Mouse (Mus musculus): Measurements from ENCODE around the gene Lingo3.

Gene Lingo3

DNA sequence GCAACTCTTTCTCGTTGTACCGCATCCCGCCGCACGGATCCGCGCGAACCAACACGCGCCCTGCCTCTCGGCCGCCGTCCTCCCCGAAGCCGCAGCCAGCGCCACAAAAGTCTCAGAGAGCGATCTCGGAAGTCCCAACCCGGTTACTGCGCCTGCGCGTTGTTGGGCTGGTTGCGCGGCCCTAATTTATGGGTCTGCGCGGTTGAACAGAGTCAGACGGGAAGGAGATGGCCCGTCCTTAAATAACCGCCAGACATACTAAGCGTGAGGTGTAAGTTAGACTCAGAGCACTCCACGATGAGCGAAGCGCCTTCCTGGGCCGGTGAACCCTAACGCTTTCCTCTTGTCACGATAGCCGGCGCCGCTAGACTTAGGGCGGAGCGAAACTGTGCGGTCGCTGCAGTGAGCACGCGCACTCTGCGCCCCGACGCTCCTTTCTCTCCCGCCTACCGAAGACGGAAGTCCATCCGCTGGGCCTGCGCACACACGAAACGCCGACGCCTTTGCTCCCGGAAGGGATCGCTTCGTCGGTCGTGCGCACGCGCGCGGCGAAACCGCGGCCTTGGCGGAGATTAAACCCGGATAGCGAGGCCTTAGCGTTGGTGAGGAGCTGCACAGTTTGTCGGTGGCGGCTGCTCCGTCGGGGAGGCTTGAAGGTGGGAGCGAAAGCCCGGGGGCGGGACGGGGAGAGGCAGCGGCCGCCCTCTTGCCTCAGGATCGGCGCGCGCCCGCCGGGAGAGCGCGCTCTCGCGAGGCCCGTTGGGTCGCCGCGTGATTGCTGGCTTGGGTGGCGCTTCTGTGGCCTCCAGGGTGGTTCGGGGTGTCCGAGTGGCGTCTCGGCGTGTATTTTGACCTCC lies 45.5 kb downstream of the Lingo3 start, which contains the start of the genes Sf3a2 and Plekhj1:
Gene Sf3a2 (plus strand): TSS at position 49 of the 857 bp plus-strand sequence.
Gene Plekhj1 (minus strand): TSS at position 477 of the 857 bp plus-strand sequence.
- peak; percentile 96 for DNase-seq

- peak; percentile 81 for DNase-seq
Measured at GRCm38 (mm10) chr10:80797186-80798149, 46.4 kb downstream of the Lingo3 start.

DNA sequence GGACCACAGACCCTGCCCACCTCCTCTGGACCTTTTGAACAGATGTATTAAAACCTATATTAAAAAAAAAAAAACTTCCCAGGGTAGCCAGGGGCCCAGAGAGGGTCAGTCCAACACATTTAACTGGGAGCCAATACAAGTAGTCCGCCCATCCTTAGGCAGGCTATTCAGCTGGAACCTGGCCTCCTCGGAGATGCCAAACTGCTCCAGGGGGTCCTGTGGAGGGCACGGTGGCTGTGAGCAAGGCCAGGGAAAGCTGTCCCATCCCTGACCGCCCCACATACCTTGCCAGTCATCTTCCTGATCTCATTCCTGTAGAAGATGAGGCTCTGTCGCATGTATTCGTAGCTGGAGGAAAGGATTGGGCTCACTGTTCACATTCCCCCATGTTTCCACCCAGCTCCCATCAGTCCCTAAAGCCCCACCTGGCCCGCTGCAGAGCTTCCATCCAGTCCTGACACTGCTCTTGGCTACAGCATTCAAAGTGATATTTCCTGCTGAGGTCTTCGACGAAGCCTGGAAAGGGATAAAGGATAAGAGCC lies 47.5 kb downstream of the Lingo3 start:
- no peak for DNase-seq

- no peak for DNase-seq
Measured at GRCm38 (mm10) chr10:80794750-80795149, 49.1 kb downstream of the Lingo3 start.

- DNase-seq, result no peak
Measured at GRCm38 (mm10) chr10:80793803-80794202, 50.0 kb downstream of the Lingo3 start.

DNA sequence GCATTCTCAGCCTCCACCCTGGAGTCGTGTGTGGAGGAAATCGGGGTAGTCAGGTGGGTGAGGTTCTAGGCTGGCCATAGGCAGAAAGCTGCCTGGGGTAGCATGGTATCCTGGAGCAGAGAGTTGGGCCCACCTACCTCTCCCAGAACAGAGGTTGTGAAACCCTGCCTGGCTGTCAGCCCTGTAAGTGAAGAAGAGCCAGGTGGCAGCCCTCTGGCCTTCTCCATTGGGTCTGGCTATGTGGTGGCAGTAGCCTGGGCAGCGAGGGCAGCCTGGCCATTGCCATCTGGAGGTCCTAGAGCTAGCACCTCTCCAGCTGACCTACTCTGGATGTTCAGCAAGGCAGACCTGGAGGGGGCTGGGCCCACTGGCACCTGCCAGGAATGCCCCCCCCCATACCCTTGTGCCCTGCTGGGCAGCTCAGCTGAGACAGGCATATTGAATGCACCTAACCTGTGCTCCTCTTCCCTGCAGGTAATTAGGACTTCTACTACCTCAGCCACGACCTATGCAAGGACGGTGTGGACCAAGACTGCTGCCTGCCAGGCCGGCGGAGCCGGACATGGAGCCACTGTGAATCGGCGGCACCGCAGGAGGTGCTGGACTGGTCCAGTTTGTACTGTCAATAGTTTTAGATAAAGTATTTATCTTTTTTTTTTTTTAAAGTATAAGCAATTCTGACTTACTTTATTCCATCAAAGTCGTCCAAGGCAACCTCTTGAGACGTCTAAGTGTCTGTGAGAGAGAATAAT lies 50.6 kb downstream of the Lingo3 start:
- DNase-seq, result no peak

DNA sequence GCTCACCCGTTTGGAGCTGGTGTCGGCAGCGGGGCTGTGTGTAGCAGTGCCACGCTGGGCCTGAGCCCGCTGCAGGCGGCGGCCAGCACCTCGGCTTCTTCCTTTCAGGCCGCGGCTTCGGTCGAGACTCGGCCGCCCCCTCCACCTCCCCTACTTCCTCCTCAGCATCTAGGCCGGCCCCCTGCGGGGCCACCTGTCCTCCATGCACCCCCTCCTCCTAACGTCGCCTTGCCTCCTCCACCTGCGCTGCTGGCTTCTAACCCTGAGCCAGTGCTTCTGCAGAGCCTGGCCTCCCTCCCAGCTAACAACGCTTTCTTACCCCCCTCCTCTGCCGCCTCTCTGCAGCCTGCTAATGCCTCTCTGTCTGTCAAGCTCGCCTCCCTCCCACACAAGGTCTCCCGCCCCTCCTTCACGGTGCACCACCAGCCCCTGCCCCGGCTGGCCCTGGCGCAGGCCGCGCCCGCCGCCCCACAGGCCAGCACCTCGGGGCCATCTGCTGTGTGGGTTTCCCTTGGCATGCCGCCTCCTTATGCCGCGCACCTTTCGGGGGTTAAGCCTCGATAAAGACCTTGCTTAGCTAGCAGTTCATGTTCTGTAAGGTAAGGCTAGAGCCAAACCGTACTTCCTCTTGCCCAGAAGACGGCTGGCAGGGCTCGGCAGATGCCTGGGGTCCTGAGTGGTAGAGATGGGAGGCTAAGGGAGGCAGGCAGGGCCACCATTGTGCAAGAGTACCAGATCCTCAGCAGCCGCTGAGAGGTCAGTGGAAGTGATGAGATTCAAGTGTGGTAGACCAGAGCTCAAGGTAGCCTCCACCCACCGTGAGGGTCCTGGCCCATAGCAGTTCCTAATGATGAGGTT lies 51.4 kb downstream of the Lingo3 start:
- no peak for DNase-seq

GRCm38 (mm10) chr10:80791476-80792174 lies 52.2 kb downstream of the Lingo3 start:
- no peak for DNase-seq

GRCm38 (mm10) chr10:80790761-80791404 lies 53.0 kb downstream of the Lingo3 start:
- no peak for DNase-seq

GRCm38 (mm10) chr10:80787517-80787916 lies 56.3 kb downstream of the Lingo3 start:
- no peak for DNase-seq

GRCm38 (mm10) chr10:80785963-80786362 lies 57.9 kb downstream of the Lingo3 start:
- no peak for DNase-seq

DNA sequence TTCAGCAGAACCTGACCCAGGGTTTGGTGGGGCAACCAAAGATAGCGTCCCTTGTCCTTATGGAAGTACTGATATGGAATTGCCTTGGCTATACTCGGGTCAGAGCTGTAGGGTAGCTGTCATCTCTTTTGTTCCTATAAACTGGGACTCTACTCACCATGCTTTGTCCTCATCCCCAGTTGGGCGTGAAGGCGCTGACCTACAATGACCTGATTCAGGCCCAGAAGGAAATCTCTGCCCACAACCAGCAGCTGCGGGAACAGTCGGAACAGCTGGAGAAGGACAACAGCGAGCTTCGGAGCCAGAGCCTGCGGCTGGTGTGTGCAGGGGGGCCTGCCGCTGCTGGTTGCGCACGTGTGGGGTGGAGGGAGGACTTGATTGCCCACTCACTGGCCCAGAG lies 59.0 kb downstream of the Lingo3 start:
- DNase-seq, result no peak

DNA sequence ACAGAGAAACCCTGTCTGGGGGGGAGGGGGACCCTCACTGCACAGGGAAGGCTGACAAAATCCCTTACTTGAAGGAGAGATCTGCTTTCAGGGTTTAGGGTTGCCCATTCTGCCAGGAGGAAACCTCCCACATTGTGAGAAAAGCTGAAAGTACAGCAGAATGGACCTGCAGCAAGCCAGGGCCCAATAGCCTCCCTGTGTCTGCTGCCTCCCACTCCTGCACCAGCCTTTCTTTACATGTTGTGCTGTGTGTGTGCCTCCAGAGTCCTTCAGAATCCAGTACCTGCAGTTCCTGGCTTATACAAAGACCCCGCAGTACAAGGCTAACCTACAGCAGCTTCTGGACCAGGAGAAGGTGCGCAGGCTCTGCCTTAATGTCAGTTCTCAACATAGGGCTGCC lies 59.5 kb downstream of the Lingo3 start:
- no peak for DNase-seq
